Mouse (Mus musculus) heart, postnatal 0 days (tissue): ENCODE measurements at regions not wholly inside any gene's neighbourhood (a gene's known extent, or its start where the extent isn't known, plus 50 kb on each side); places are given as distances from the start of the nearest gene placed in this dataset.

Source experiments
- CTCF ChIP-seq: IDR thresholded peaks from 2 replicates; pipeline ENCODE4 v1.5.1; 2016; ENCODE audit warnings: antibody characterized with exemption, control low read depth, low read depth
- EP300 ChIP-seq: IDR thresholded peaks from 2 replicates; pipeline ENCODE4 v1.6.1; 2016; ENCODE audit warnings: antibody characterized with exemption, low read depth

DNA sequence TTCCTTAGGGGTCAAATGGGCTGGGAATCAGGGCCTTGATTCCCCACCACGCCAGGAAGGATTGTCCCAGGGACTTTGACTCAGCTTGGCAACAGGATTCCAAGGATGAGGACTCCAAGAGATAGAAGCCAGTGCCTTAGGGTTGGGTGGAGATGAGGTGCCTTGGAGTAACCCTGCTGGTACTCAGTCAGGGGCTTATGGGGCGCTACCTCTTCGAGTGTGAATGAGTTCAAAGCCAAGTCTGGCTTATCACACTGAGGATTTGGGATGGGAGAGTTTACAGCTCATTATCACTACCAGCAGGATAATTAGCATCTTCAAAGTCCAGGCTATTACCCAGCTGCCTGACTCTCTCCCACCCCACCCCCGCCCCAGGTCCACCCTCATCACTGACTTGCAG lies 213.5 kb downstream of the Cdh26 start:
- no peak for TF ChIP-seq CTCF
- TF ChIP-seq EP300 = no peak
